Mouse (Mus musculus) T-helper 17 cell (primary cell): ENCODE results near the gene Cst6.
"Not testable (repeated sequence)": the region's sequence is repeated elsewhere in the genome, so short reads cannot be mapped to it uniquely, and the experiment has no call there.

Source experiments
- in situ Hi-C, 2 experiments: fragments of 300-600 bp; cut with MboI, MseI; formaldehyde crosslinking; loops; 1 replicate in 1 of 2; 2 replicates in 1 of 2; pipeline ENCODE4 v1.15.1; 2025; ENCODE audit warnings: high pct_unique_total_duplicates in 2 of 2

Cst6 gene

DNA sequence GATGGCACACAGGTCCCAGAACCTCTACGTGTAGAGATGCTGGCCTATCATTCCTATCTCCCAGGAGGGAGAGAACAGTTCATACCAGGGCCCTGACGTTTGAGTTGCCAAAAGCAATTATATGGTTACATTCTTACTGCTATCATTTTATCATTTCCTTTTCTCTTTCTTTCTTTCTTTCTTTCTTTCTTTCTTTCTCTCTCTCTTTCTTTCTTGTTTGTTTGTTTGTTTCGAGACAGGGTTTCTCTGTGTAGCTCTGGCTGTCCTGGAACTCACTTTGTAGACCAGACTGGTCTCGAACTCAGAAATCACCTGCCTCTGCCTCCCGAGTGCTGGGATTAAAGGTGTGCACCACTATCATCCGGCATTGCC, at the start of gene Cst6:
Gene Cst6 (minus strand): TSS at position 73 of the 372 bp plus-strand sequence.
- in situ Hi-C loops, result not testable (repeated sequence)

DNA sequence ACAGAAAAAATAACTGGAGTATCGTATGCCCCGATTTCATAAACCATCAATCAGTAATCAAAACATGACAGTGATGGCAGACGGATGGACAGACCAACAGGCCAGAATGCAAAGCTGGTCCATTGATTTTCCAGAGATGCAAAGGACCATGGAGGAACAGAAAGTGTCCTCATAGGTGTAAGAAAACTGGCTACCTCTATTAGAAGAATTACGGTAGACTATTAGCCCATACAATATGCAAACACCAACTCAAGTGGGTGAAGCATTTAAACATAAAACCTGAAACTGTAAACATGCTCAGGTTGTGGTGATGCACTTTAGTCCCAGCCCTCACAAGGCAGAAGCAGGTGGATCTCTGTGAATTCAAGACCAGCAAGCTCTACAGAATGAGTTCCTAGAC, 46.0 kb upstream of the Cst6 start:
- in situ Hi-C loops, result loop anchor here in 1 of 2 experiments (25.0 kb wide), 1 partner anchor 1833 kb away; no protein-coding TSS in a partner anchor

DNA sequence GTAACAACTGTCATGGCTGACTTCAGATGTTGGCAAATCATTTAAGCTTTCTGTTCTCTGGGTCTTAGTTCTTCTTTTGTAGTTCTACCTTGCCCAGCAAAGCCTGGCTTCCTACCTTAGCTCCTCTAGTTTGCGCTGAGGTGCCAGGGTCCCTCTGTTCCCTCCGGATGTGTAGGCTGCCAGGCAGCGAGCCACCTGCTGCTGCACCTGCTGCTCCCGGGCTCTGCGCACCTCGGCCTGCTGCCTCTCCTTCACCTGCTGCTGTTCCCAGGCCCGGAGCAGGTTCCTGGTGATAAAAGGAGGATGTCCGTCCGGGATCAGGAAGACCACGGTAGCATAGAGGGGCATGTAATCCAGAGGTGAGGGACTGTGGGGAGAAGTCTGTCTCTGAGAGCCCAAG, 44.8 kb upstream of the Cst6 start:
- in situ Hi-C loops, result loop anchor here (5.0 to 25.0 kb wide), 2 partner anchors 58 to 1832 kb away; no protein-coding TSS in a partner anchor

DNA sequence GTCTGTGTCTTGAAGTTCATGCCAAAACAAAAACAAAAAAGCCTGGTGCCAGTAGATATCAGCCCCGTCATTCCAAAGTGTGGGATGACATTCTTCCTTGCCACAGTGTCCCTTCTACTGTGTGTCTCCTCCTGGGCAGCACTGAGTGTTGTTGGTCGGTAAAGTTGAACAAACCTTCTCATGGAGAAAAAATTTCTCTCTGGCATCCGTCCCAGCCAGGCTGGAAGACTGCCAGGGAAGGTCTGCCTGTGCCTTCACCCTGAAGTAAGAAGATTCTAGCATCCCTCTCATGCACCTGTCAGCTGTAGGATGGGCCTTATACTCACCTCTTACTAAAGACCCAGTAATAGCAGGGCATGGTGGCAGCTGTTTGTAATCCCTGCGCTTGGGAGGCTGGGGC, 43.5 kb upstream of the Cst6 start:
- in situ Hi-C loops, result loop anchor here (5.0 to 25.0 kb wide), 2 partner anchors 59 to 1831 kb away; no protein-coding TSS in a partner anchor

DNA sequence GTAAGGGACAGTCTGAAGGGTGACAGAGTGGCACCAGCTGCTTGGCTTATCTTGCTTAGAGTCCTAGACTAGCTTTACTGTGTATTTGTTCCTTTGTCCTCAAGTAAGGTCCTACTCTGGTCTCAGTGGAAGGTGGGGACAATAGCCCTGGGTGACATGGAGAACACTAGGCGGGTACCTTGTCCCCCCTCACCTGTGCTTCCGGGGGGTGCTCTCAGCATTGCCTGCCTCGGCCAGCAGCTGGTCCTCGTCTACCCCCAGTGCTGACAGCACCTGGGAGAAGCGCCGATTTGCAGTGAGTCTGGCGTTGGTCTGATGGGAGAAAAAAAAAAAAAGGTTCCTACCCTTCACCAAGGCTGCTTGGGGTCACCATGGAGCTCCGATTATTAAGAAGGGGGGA, 41.0 kb upstream of the Cst6 start:
- in situ Hi-C loops, result loop anchor here (5.0 to 25.0 kb wide), 2 partner anchors 62 to 1828 kb away; no protein-coding TSS in a partner anchor

DNA sequence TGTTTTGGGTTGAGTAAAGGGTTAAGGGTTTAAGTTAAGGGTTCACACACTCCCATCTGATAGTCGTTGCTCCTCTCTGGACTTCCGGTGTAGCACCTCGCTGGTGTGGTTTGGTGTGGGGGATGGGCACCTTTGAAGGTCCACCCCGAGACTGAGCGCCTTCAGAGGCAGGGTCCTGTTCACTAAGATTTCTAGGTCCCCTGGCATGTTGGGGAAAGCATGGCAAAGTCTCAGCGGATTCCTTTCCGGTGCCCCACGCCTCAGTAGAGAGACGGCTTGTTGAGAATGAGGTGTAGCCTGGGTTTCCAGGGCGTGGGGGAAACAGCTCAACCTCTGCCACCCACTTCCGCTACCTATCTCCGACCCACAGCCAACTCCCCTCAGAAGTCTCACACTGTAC, 40.3 kb upstream of the Cst6 start:
- in situ Hi-C loops, result loop anchor here (5.0 to 25.0 kb wide), 2 partner anchors 63 to 1827 kb away; no protein-coding TSS in a partner anchor

DNA sequence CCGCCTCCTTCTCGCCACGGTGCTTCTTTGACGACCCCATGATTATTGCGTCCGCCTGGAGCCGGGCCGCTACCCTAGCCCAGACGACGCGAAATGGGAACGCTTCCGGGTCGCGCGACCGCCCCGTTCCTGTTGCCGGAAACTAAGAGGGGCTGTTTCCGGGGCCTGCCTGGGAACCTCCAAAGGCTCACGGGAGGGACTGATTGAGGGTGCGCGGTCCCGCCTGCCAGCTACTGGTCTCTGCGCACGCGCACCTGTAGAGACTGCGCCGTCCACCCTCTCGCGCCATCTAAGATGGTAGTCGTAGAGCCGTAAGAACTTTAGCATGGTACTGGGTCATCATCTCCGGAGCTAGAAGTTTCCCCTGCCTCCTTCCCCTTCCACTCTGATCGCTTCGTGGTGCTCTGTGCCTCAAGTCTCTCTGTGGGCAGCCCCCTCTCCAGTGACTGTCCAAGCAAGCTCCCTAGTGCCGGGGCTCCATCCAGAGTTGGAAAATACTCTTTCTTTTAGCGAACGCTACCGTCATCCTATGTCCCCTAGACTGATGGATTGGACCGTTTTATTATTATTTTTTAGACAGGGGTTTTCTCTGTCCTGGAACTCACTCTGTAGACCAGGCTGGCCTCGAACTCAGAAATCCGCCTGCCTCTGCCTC, 39.3 kb upstream of the Cst6 start, which contains the start of gene Sart1:
Gene Sart1 (minus strand): TSS at position 116 of the 655 bp plus-strand sequence.
- in situ Hi-C loops, result loop anchor here in 1 of 2 experiments (25.0 kb wide), 1 partner anchor 1826 kb away; no protein-coding TSS in a partner anchor

DNA sequence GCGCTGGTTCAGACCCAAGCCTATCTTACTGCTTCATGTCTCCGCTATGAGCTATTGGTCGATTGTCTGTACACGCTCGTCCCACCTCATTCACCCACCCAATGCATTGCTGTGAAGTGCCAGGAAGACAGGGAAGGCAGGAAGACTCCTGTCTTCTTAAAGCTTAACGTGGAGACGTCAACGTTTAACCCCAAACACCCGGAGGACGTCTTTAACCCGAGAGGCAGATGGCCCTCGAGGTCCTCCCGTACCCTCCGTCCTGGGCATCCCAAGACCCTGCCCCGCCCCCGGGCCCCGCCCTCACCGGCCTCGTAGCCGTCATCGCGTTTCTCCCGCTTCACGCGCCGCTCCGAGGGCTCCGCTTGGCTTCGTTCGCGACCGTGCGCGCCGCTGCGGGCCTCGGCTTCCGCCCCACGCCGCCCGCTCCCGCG, 38.7 kb upstream of the Cst6 start:
- in situ Hi-C loops, result loop anchor here in 1 of 2 experiments (25.0 kb wide), 1 partner anchor 1826 kb away; no protein-coding TSS in a partner anchor

DNA sequence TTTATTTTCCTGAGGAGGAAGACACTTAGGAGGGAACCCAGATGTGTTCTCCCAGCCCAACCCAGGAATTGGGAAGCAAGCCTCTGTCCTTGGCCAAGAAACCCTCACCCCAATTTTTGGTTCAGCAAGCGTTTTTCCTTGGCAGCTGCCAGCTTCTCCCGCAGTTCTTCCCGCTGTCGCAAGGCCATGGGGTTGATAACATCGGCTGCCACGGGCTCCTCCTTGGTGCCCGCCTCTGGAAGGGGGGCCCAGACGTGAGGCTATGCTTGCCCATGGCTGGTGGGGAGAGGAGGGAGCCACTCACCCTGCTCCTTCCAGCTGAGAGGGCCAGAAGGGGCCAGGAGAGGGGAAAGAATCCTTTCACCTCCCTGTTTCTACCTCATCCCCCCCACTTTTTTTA, 35.3 kb upstream of the Cst6 start:
- in situ Hi-C loops, result loop anchor here in 1 of 2 experiments (25.0 kb wide), 1 partner anchor 1822 kb away; no protein-coding TSS in a partner anchor

DNA sequence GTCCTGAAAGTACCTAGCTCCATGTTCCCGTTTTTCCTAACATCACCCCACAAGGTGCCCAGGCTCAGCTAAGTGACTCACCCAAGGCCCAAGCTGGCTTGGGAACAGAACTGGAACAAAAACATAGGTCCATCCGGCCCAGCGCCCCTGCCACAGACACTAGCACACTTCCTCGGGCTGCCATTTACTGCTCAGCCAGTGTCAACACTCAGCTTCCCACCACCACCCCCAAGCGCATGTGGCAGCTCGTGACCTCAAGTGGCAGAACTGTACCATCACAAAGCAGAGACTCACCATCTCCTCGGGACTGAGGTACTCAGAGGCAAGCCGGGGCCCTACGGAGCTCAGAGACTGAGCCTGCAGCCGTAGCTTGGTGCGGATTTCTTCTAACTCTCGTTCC, 34.0 kb upstream of the Cst6 start:
- in situ Hi-C loops, result loop anchor here in 1 of 2 experiments (25.0 kb wide), 1 partner anchor 1821 kb away; no protein-coding TSS in a partner anchor

DNA sequence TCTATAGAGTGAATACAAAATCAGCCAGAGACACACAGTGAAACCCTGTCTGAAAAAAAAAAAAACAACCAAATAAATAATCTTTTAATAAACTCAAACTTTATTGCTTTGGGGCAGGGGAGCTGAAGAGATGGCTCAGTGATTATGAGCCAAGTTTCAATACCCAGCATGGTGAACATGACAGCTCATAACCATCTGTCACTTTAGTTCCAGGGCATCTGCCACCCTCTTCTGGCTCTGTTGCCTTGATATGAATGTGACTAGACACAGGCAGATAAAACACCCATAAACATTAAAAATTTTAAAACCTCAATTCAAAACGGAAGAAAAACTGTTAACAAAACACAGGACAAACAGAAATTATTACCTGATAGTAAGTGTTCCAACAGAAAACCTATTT, 28.1 kb upstream of the Cst6 start:
- in situ Hi-C loops, result loop anchor here in 1 of 2 experiments (25.0 kb wide), 1 partner anchor 1815 kb away; no protein-coding TSS in a partner anchor

DNA sequence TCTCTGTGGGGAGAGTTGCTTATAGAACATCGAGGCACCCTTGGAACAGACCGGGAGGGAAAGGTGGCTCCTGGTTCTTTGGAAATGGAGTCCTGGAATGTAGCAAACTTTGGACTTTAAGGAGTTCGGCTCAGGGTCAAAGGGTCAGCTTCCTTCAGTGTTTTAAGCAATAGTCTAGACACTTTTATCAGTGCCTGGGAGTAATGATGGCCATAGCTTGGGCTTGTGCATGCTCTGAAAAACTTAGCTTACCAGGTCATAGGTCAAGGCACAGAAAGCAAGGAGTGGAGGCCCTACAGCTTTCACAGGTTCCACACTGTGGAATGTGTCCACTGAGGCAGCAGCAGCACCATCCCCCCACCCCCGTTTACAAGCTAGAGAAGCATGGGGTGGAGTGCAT, 25.4 kb upstream of the Cst6 start:
- in situ Hi-C loops, result loop anchor here in 1 of 2 experiments (25.0 kb wide), 1 partner anchor 1812 kb away; no protein-coding TSS in a partner anchor

DNA sequence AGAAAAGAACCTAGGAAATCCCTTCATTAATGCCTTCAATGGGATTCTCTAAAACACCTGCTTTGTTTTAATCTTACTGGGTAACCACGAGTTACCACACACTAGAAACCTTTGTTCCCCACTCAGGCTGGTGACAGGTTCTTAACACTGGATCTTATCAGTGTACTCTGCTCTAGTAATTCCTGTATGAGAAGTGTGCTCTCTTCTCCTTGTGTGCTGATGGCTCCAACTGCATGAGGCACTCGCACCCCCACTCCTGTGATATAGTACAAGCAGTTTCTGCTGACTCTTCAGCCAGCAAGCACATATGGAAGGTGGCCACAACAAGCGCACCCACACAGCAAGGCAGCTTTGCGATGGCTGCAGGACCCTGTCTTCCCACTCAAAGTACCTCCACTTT, 24.8 kb upstream of the Cst6 start:
- in situ Hi-C loops, result no loop called here

DNA sequence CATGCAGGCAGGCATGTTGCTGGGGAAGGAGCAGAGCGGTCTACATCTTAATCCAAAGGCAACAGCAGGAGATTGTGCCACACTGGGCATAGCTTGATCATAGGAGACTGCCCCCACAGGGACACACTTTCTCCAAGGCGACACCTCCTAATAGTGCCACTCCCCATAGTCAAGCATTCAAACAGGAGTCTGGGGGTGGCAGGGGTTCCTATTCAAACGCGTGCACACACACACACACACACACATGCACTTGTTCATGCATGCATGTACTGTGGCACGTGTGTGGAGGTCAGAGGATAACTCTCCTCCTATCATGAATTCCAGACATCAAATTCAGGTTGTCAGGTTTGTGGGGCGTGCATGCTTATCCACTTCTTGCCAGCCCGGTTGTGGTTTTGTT, 23.4 kb upstream of the Cst6 start:
- in situ Hi-C loops, result no loop called here

DNA sequence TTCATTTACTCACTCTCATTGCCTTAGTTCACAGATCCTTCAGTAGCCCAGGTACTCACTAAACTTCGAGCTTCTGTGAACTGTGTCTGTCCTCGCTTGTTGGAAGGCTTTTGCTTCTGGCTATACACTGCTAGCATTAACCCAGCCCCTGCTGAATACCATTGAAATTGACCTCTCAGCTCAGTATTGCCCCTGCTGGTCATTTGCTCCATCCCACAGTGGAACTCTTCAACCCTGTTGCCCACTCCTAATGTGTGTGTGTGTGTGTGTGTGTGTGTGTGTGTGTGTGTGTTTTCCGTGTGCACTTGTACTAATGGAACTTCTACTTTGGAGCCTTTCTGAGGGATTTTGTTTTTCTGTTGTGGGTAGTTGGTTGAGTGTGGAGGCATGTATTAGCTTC, 21.6 kb upstream of the Cst6 start:
- in situ Hi-C loops, result no loop called here

DNA sequence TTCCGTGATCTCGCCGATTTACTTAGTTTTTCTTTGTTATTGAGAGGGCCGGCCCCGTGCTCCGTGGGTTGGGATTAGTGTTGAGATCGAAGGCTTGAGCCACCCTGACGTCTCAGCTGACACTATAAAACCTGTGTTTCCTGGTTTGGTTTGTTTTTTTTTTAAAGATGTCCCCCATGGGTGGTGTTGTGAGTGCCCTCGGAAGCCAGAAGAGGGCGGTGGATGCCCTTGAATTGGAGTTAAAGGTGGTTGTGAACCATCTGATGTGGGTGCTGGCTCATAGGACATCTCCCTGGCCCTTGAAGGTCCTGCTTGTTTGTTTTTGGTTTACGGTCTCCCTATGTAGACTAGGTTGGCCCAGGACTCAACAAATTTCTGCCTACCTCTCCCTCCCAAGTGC, 18.1 kb upstream of the Cst6 start:
- in situ Hi-C loops, result no loop called here

DNA sequence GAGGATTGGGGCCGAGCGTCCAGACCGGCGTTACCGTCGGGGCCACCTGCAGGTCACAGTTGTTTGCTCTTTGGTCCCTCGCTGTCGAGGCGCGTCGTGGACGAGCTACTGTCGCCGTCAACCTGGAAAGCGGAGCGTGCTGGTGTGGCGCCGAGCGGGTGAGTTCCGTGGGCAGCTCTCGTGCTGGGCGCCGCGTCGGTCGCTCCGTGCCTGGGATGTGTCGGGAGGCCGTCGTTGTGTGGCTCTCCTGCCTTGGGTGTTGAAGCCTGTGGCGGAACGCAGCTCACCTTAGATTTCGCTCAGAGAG, 17.6 kb upstream of the Cst6 start, which contains the start of gene Banf1:
Gene Banf1 (minus strand): TSS at position 116 of the 307 bp plus-strand sequence.
- in situ Hi-C loops, result no loop called here

DNA sequence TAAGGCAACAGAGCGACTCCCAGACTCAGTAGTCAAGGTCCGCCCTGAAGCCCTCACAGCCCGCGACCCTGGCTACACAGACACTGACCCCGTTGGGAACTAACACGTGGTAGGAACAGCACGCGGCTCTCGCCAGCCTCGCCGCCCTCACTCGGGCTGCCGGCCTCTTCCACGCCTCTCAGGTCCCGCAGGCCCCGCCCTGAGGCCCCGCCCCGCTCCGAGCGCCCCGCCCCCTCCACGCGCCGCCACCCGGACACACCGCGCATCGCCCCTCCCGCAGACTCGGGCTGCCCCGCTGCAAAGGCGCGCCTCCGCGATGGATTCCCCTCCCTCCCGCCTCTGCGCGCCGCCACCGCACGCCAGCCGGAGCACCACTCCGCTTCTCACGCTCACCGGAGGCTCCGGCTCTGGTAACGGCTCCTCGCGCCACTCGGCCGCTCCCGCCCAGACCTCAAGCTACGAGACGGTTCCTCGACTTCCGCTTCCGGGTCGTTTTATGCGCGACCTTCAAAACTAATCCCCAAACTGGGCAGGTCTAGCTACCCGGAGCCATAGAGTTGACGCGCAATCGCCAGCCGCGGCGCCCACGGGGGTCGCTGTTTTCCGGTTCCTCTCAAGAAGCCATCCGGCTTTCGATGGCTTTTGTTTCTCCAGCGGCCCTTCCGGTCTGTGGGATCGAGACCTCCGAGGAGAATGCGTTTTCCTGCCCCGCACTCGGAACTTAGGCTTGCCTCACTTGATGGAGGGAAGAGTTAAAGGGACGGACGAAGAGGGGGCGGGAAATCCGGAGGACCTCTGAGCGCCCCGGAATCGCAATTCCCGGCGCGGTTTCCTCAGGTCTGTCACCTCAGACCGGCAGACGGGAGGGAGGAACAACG, 17.0 kb upstream of the Cst6 start, which contains the start of gene Eif1ad:
Gene Eif1ad (plus strand): TSS at position 567 of the 878 bp plus-strand sequence.
- in situ Hi-C loops, result no loop called here

DNA sequence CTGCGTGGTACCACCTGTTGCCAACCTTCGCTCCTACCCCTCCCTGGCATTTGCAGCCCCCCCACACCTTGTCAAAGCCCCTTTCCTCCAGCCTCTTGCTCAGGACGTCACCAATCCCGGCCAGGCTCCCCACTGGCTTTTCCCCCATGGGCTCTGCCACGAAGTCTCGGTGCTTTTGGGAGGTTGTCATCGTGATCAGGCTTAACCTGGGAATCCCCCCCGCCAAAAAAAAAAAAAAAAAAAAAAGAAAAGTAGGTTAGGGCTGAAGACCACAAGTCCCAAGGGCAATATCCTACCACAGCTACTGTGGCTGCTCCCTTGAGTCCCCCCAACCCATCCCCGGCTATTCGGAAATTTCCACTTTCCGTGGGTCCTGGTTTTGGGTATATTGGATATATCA, 16.4 kb upstream of the Cst6 start:
- in situ Hi-C loops, result no loop called here

DNA sequence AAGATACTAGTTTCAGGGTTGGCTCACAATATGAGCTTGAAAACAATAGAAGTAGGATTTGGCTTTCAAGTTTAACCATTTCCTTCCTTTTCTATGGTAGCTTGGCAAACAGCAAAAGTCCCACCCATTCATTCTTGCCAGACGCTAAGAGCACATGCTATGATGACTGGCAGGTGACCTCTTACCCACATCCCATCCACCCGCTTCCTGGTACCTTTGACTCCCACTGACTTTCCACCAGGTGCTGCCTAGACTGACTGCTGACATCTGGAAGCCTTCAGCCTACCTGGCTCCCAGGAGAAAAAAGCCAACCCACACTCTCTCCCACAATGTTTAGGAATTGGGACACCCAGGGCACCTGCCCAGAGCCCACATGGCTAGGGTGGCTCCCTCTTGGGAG, 14.8 kb upstream of the Cst6 start:
- in situ Hi-C loops, result no loop called here

DNA sequence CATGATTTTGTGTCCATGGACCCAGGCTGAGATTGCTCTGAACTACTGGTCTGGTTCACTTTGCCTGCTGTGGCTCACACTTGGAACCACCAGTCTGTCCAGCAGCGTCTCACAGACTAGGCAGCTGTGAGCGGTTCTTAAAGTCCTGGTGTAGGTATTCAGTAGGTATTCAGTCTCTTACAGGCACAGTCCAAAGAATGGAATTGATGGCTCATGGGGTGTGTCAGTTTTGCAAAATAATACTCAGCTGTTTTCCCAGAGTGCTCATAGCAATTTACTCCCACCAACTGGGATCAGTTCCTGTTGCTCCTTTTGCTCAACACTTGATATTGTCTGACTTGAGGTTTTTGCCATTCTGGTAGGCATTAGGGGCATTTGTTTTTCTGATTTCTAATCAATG, 12.8 kb upstream of the Cst6 start:
- in situ Hi-C loops, result no loop called here

DNA sequence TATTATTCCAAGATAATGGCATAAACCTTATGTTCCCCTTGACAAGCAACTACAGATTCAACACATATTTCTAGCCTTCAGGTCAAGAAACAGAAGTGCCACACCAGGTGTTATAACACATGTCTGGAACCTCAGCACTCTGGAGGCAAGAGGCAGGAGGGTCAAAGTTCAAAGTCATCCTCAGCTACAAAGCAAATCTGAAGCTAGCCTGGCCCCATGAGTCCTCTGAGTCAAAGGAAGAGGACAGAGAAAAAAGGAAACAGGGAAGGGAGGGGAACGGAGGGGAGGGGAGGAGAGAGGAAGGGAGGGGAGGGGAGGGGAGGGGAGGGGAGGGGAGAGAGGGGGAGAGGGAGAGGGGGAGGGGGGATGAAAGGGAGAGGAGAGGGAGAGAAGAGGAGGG, 6.7 kb upstream of the Cst6 start:
- in situ Hi-C loops, result no loop called here
